23 mouse cellular contexts compared by ENCODE assay signal in genomic region chr4:120992284-120992683, GRCm38 (mm10). TPM values are rescaled to one million over a fixed set of nuclear protein-coding genes. Genes with fewer than 3 reads are reported as not detected.
"Had no signal": no experiment of that assay in that cellular context is flagged by ENCODE, and none has a peak within 500 bp of the region (broad histone marks: within the 10 kb centered on the region; RNA-seq: fewer than 3 reads in every experiment).

No protein-coding gene starts in this region.

- H3K4me1 ChIP-seq: neural tube, embryonic 13.5 days; stomach, embryonic 15.5 days had no signal

- H3K4me3 ChIP-seq: left cerebral cortex, adult 2 months; liver, embryonic 13.5 days; midbrain, embryonic 13.5 days; myocyte; neural tube, embryonic 13.5 days; stomach, embryonic 15.5 days had no signal

- H3K27ac ChIP-seq: hindbrain, postnatal 0 days; liver, embryonic 13.5 days; midbrain, embryonic 13.5 days; neural tube, embryonic 13.5 days; stomach, embryonic 15.5 days had no signal

- H3K27me3 ChIP-seq: liver, embryonic 13.5 days; neural tube, embryonic 13.5 days; stomach, embryonic 15.5 days had no signal

- DNase-seq: kidney, adult 18-20 months; kidney, adult 9 months; kidney, postnatal 14 days; kidney, postnatal 4 days; layer of hippocampus, postnatal 36 days; liver, embryonic 13.5 days; lung, adult 2 months; lung, postnatal 14 days; lung, postnatal 4 days; right cerebral cortex, adult 18-20 months; right cerebral cortex, postnatal 25 days; thymus, postnatal 25 days had no signal

- H3K36me3 ChIP-seq: midbrain, embryonic 13.5 days; neural tube, embryonic 13.5 days; stomach, embryonic 15.5 days had no signal

RNA-seq across cellular contexts. Expression of gene Col9a2, which starts 46.9 kb away (rescaled TPM):
- total RNA-seq: liver, adult 2 months; megakaryocyte, adult 5-6 weeks; monocyte, adult 5-6 weeks; neutrophil, adult 5-6 weeks had no signal
- polyA plus RNA-seq: inflammation-experienced regulatory T-cells, adult 6 months; liver, adult 2 months; myocyte had no signal
